Mouse (Mus musculus) C2C12 (cell line): Measurements from ENCODE around the gene Rpl29.

Experiments used
- CEBPB ChIP-seq: IDR thresholded peaks from one replicate; pipeline ENCODE4 v1.6.1; 2011; ENCODE audit warnings: low read depth, mild to moderate bottlenecking, control low read depth, moderate library complexity
- CTCF ChIP-seq: IDR thresholded peaks from one replicate; pipeline ENCODE4 v1.5.1; 2011; ENCODE audit not compliant: control insufficient read depth, insufficient read depth, insufficient read length
- FOSL1 ChIP-seq: IDR thresholded peaks from one replicate; pipeline ENCODE4 v1.8.0; 2011; ENCODE audit warnings: mild to moderate bottlenecking, low read length; ENCODE audit not compliant: poor library complexity, insufficient read depth, severe bottlenecking
- MAX ChIP-seq: IDR thresholded peaks from one replicate; pipeline ENCODE4 v1.6.1; 2011; ENCODE audit warnings: mild to moderate bottlenecking, control low read depth
- MYOD1 ChIP-seq: IDR thresholded peaks from one replicate; pipeline ENCODE4 v1.6.1; 2011; ENCODE audit warnings: low read depth; ENCODE audit not compliant: control insufficient read depth, insufficient read length
- MYOG ChIP-seq: IDR thresholded peaks from one replicate; pipeline ENCODE4 v1.6.1; 2011; ENCODE audit not compliant: control insufficient read depth, insufficient read length; ENCODE audit errors: extremely low read depth
- USF1 ChIP-seq: IDR thresholded peaks from one replicate; pipeline ENCODE4 v1.6.1; 2011; ENCODE audit warnings: low read depth, mild to moderate bottlenecking, control low read depth, moderate library complexity

DNA sequence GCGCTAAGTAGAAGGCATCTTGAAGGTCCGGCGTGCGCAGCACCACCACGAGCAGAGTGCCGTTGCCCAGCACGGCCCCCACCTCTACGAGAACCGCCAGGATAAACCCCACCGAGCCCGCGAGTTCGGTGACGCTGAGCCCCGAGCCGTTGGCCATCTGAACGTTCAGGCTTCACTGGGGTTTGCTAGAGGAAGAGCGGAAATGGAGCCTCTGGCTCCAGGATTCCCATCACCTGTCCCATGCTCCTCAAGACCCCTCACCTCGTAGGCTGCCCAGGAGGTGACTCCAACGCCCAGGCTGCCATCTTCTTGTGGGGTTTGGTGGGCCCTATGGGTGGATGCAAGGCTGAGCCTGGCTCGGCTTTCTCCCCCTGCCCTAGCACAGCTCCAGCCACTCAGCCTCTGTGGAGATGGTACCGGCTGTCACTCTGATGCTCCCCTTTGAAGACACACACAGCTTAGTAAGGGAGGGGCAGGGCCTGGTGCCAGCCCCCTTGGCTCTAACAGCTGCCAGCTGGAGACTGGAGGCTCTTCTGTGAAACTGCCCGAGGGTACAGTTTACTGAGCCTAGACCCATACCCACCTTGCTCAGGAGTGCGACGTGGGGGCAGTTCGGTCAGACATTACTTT lies 36.4 kb downstream of the Rpl29 start, which contains the start of gene Gpr62:
- TF ChIP-seq CTCF (no peak), USF1 (no peak), MYOD1 (no peak), MAX (no peak), MYOG (no peak), FOSL1 (no peak), CEBPB (no peak)
